Mouse (Mus musculus) intestine, embryonic 14.5 days (tissue): Measurements from ENCODE around the gene Ndufc1. TPM values are rescaled to one million over a fixed set of nuclear protein-coding genes. Genes with fewer than 3 reads are reported as not detected.
"Not testable (repeated sequence)": the region's sequence is repeated elsewhere in the genome, so short reads cannot be mapped to it uniquely, and the experiment has no call there.

ENCODE experiments used
- ATAC-seq: fragments of 200-750 bp; cut with Nextera tagmentation; replicated peaks from 2 replicates; pipeline ENCODE4 v1.8.0; 2017; ENCODE audit warnings: low read depth, moderate number of reproducible peaks, moderate TSS enrichment, moderate library complexity; ENCODE audit not compliant: low FRiP score, low TSS enrichment
- DNase-seq: peaks from one replicate; pipeline ENCODE4 v3.0.0-alpha.2; 2018; ENCODE audit warnings: low spot score
- H3K27ac ChIP-seq: fragments of 300-500 bp; sonication (generic); 2 replicates; pipeline ENCODE4 v1.5.1; 2014; ENCODE audit warnings: low read depth, mild to moderate bottlenecking, control low read depth
- H3K27me3 ChIP-seq: fragments of 300-500 bp; sonication (generic); replicated peaks from 2 replicates; pipeline ENCODE4 v1.6.1; 2014; ENCODE audit warnings: low read length, control low read depth; ENCODE audit not compliant: control insufficient read depth, insufficient read depth
- H3K36me3 ChIP-seq: fragments of 300-500 bp; sonication (generic); 2 replicates; pipeline ENCODE4 v1.6.1; 2014; ENCODE audit warnings: low read length, control low read depth; ENCODE audit not compliant: control insufficient read depth, insufficient read depth
- H3K4me1 ChIP-seq: fragments of 300-500 bp; sonication (generic); replicated peaks from 2 replicates; pipeline ENCODE4 v1.6.1; 2014; ENCODE audit warnings: low read length, control low read depth, mixed read lengths; ENCODE audit not compliant: control insufficient read depth, insufficient read depth
- H3K4me2 ChIP-seq: fragments of 300-500 bp; sonication (generic); 2 replicates; pipeline ENCODE4 v1.6.1; 2014; ENCODE audit warnings: low read length
- H3K4me3 ChIP-seq: fragments of 300-500 bp; sonication (generic); 2 replicates; pipeline ENCODE4 v1.5.1; 2014; ENCODE audit warnings: low read depth, low read length, control low read depth, mixed read lengths
- H3K9ac ChIP-seq: fragments of 300-500 bp; sonication (generic); 2 replicates; pipeline ENCODE4 v1.6.1; 2014; ENCODE audit warnings: mild to moderate bottlenecking, low read length
- H3K9me3 ChIP-seq: fragments of 300-500 bp; sonication (generic); 2 replicates; pipeline ENCODE4 v1.6.1; 2016; ENCODE audit warnings: low read length, control low read depth; ENCODE audit not compliant: control insufficient read depth
- WGBS: fragments of 180-500 bp; shearing (Covaris S2); extraction: QIAGEN DNeasy Blood & Tissue Kit; methylation state at CpG from one replicate; pipeline ENCODE4 v1.1.7; 2014; 5-methylcytosine and 5-hydroxymethylcytosine counted together
- polyA plus RNA-seq: library from polyadenylated mRNA; unstranded; fragments of >200 nt; fragmentation: Nextera tagmentation; extraction: Ambion mirVana; gene quantifications from 2 replicates; pipeline ENCODE4 v1.2.1, GENCODE M21; 2014

Gene Ndufc1
- polyA plus RNA-seq, 1 experiment from 2014 or later, result 824 TPM

- Histone ChIP-seq H3K4me1 (peaks cover 23% of the 10 kb centered on the region), H3K4me3 (peak overlapping the region; percentile 99), H3K27me3 (no peaks in the 10 kb centered on the region), H3K9me3 (no peaks in the 10 kb centered on the region), H3K27ac (peak overlapping the region; percentile 92), H3K36me3 (0 out of 2 replicates have a peak, but pooled peaks cover 3% of the 10 kb centered on the region), H3K9ac (peak overlapping the region; percentile 95), H3K4me2 (peak overlapping the region; percentile 84)
- peak; percentile 52 for ATAC-seq
- WGBS, result 1% methylated on average over 60 of the region's 68 CpGs
- peak; percentile 83 for DNase-seq
These were observed 7.8 kb upstream of the Ndufc1 start for GRCm38 (mm10) chr3:51416364-51417134.

- H3K9me3 ChIP-seq, result no peaks in the 10 kb centered on the region
- peak overlapping the region; percentile 95 for H3K9ac ChIP-seq
- H3K27ac ChIP-seq, result peak overlapping the region; percentile 92
- WGBS, result under 1% methylated on average over 30 of the region's 30 CpGs
- ATAC-seq (peak; percentile 54; the same call in 1 of the 2 replicates), DNase-seq (no peak)
- peak overlapping the region; percentile 99 for H3K4me3 ChIP-seq
- peaks cover 23% of the 10 kb centered on the region for H3K4me1 ChIP-seq
- H3K27me3 ChIP-seq, result no peaks in the 10 kb centered on the region
- peak overlapping the region; percentile 84 for H3K4me2 ChIP-seq
- H3K36me3 ChIP-seq, result 0 out of 2 replicates have a peak, but pooled peaks cover 3% of the 10 kb centered on the region
These were observed 7.2 kb upstream of the Ndufc1 start for GRCm38 (mm10) chr3:51416073-51416363.

DNA sequence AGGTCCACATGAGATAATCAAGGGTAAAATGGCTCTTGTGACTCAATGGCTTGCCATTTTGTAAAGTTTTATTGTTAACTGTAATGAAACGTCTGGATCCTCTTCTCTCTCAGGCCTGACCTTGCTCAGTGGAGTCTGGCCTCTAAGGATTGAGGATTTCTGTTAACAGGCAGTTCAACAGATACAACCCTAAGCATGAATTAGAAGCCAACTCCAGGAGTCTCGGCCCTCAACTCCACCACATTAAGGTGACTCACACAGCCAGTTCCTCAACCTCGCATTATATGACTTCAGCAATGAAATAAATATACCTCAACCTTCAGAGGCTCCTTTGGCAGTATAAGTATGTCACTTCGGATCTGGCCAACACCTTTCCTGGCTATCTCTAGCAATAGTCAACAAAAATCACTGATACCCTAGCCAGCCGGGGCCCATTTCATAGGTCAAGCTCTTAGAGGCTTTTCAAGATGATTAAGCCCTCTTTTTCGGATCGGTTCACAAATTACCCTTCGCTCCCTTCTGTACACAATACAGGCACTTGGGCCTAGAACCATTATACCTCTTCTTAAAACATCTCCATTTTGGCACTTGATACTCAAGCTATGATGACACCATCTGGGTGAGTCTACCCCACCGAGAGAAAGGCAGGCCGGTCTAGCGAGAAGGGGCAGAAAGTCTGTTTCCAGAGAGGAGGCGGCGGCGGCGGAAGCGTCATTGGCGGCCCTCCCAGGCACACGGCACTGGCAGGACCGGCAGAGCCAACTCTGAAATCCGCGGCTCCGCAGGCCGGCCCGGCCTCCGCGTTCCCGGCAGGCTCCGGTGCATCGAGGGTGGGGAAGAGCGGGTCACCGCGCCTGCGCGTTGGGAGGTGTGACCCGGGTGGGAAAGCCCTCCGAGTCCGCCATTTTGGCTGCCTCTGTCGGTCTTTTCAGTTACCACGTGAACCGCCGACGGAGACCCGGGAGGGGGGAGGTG is 6.6 kb upstream of the Ndufc1 start, which contains the start of gene Naa15:
TSS of gene Naa15 (plus strand) at position 51 of the 975 bp plus-strand sequence.
- ATAC-seq (peak; percentile 92), DNase-seq (peak; percentile 97)
- Histone ChIP-seq H3K4me2 (peak within 1 kb of the TSS; percentile 95), H3K27me3 (no peaks in the 10 kb centered on the region), H3K4me3 (peak within 1 kb of the TSS; percentile 99), H3K9ac (peak within 1 kb of the TSS; percentile 95), H3K36me3 (0 out of 2 replicates have a peak, but pooled peaks cover 3% of the 10 kb centered on the region), H3K27ac (peak within 1 kb of the TSS; percentile 92), H3K4me1 (peaks cover 23% of the 10 kb centered on the region), H3K9me3 (no peaks in the 10 kb centered on the region)
- WGBS, result 4% methylated on average over 43 of the region's 43 CpGs

- DNase-seq (no peak), ATAC-seq (no peak)
- peaks cover 17% of the 10 kb centered on the region for H3K4me1 ChIP-seq
These were observed 4.5 kb upstream of the Ndufc1 start for GRCm38 (mm10) chr3:51413276-51413675.

GRCm38 (mm10) chr3:51412457-51412856 is 3.7 kb upstream of the Ndufc1 start:
- H3K9me3 ChIP-seq, result no peaks in the 10 kb centered on the region
- no peaks in the 10 kb centered on the region for H3K27me3 ChIP-seq
- no peak overlapping the region for H3K27ac ChIP-seq
- WGBS, result 87% methylated on average over 7 of the region's 7 CpGs
- no peak overlapping the region for H3K4me3 ChIP-seq
- no peak overlapping the region for H3K4me2 ChIP-seq
- DNase-seq (no peak), ATAC-seq (no peak)
- no peak overlapping the region for H3K9ac ChIP-seq
- H3K36me3 ChIP-seq, result no peaks in the 10 kb centered on the region
- H3K4me1 ChIP-seq, result peaks cover 16% of the 10 kb centered on the region

More at GRCm38 (mm10) chr3:51413276-51413675, 4.5 kb upstream of the Ndufc1 start:
- H3K27me3 ChIP-seq, result no peaks in the 10 kb centered on the region
- H3K4me3 ChIP-seq, result no peak overlapping the region
- WGBS, result 79% methylated on average over 1 of the region's 1 CpGs
- H3K27ac ChIP-seq, result no peak overlapping the region
- H3K36me3 ChIP-seq, result no peaks in the 10 kb centered on the region
- H3K9ac ChIP-seq, result no peak overlapping the region
- no peak overlapping the region for H3K4me2 ChIP-seq
- H3K9me3 ChIP-seq, result no peaks in the 10 kb centered on the region

GRCm38 (mm10) chr3:51407870-51408560 is 773 bp downstream of the Ndufc1 start:
- Histone ChIP-seq H3K9ac (peak overlapping the region; percentile 94), H3K9me3 (no peaks in the 10 kb centered on the region), H3K4me2 (peak overlapping the region; percentile 72), H3K27me3 (no peaks in the 10 kb centered on the region), H3K4me3 (peak overlapping the region; percentile 95), H3K27ac (peak overlapping the region; percentile 94), H3K4me1 (peaks cover 7% of the 10 kb centered on the region), H3K36me3 (peaks cover 35% of the 10 kb centered on the region)
- DNase-seq (no peak), ATAC-seq (peak; percentile 21; the same call in 1 of the 2 replicates)
- WGBS, result 19% methylated on average over 20 of the region's 20 CpGs

DNA sequence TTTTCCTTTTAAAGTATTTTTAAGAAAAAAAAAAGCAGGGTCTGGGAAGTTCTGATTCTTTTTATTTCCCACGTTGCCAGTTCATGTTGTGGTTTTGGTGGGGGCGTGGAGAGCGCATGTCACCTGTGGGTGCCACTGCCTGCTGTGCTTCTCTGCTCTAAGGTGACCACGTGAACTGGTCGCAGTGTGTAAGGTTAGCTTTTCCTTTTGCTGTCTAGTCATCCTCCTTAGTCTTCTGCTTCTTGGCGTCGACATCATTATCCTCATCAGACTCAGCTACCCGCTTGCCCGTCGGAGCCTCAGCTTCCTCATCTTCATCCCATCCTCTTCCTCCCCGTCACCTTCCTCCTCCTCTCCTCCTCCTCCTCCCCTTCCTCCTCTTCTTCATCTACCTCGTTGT is 6.2 kb downstream of the Ndufc1 start:
- Histone ChIP-seq H3K9me3 (no peaks in the 10 kb centered on the region), H3K9ac (no peak overlapping the region), H3K27ac (no peak overlapping the region), H3K36me3 (peaks cover 35% of the 10 kb centered on the region), H3K4me3 (no peak overlapping the region), H3K27me3 (0 out of 2 replicates have a peak, but pooled peaks cover 5% of the 10 kb centered on the region), H3K4me2 (no peak overlapping the region), H3K4me1 (peaks cover 2% of the 10 kb centered on the region)
- DNase-seq (no peak), ATAC-seq (no peak)
- WGBS, result 93% methylated on average over 12 of the region's 12 CpGs

- DNase-seq, H3K4me3 ChIP-seq, H3K4me1 ChIP-seq, H3K27me3 ChIP-seq, H3K9me3 ChIP-seq, H3K9ac ChIP-seq, H3K4me2 ChIP-seq, ATAC-seq, H3K27ac ChIP-seq: not testable (repeated sequence)
- 68% methylated on average over 4 of the region's 4 CpGs for WGBS
- peaks cover 35% of the 10 kb centered on the region for H3K36me3 ChIP-seq
These were observed 6.7 kb downstream of the Ndufc1 start for GRCm38 (mm10) chr3:51402054-51402453.
